Mouse (Mus musculus) small intestine, adult 10 weeks (tissue): ENCODE results near the gene Gm20696. TPM values are rescaled to one million over a fixed set of nuclear protein-coding genes. Genes with fewer than 3 reads are reported as not detected.

ENCODE experiments used
- polyA plus RNA-seq: library from polyadenylated mRNA; stranded (reverse); fragments of 350-450 nt; fragmentation: Illumina TruSeq; extraction: RNeasy Lipid Tissue Mini Kit (QIAGEN cat#74804); gene quantifications from one replicate; pipeline ENCODE4 v1.2.3, GENCODE M21; 2014; ENCODE audit warnings: low replicate concordance

The Gm20696 gene
- not detected for polyA plus RNA-seq

GRCm38 (mm10) chr6:99666318-99667171 lies at the start of gene Gm20696, which contains the start of gene Eif4e3:
TSS of gene Gm20696 (minus strand) at chr6:99666797.
TSS of gene Eif4e3 (minus strand) at chr6:99666771.

DNA sequence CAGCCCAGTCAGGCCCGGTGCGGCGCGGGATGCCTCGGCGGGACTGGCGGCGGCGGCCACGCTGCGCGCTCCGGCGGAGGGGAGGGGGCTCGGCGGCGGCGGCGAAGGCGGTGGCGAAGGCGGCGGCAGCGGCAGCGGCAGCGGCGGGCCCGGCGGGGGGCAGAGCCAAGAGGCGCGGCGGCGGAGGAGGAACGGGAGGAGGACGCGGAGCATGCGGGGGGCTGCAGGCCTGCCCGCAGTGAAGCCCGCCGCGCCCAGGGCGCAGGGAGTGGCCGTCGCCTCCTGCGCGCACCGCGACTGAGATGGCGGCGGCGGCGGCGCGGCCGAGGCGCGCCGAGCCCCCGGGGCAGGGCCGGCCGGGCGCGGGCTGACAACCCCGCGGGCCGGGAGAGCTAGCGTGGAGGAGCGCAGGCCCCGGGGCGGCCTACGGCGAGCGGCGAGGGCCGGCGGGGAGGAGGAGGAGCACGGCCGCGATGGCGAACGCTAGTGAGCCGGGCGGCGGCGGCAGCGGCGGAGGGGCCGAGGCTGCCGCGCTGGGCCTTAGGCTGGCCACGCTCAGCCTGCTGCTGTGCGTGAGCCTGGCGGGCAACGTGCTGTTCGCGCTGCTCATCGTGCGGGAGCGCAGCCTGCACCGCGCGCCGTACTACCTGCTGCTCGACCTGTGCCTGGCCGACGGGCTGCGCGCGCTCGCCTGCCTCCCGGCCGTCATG lies 25.8 kb upstream of the Gm20696 start, which contains the start of gene Gpr27:
TSS of gene Gpr27 (plus strand) at position 474 of the 710 bp plus-strand sequence.

DNA sequence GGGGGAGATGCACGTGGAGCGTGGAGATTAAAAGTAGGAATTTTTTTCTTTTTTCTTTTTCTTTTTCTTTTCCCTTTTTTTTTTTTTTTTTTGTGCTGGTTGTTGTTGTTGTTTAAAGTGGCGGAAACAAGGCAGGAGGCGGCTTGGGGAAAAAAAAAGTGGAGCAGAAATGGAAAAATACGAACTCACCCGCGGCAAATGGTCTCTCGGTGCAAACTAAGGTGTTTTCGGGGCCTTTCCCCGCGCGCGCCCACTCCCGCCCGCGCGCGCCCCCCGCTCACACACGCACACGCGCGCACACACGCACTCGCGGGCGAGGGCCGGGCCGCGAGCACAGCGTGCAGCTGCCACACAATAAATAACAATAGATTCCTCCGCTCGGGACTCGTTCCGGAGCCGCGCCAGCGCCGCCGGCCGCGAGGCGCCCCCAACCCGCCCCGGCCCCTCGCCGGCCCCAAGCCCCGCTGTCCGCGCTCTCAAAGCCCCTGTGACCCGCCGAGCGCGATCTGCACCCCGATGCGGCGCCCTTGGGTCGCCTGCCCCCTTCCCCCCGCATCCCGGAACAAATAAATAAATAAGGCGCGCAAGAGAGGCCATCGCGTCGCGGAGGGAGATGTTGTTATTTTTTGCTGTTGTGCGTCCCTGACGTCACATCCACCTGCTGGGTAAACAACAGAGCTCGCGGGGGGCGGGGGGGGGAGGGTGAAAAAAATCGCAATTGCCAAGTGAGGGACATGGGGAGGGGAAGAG lies 144.1 kb downstream of the Gm20696 start, which contains the start of gene Foxp1:
TSS of gene Foxp1 (minus strand) at position 363 of the 750 bp plus-strand sequence.

Other genes with a start within 250 kb of the Gm20696 start
- gene Foxp1, start 144.1 kb downstream of the Gm20696 start, polyA plus RNA-seq, result 16.6 TPM
- 17.7 TPM for gene Eif4e3, start within 50 bp of the Gm20696 start, polyA plus RNA-seq
- gene Gpr27, start 25.9 kb upstream of the Gm20696 start, polyA plus RNA-seq, result 2.8 TPM
- gene Prok2, start 59.6 kb upstream of the Gm20696 start, polyA plus RNA-seq, result 0.30 TPM